Comparison of ENCODE assay signal across 12 mouse cellular contexts in genomic region chr1:178611512-178611911, GRCm38 (mm10).
"Had no signal": no experiment of that assay in that cellular context is flagged by ENCODE, and none has a peak within 500 bp of the region (broad histone marks: within the 10 kb centered on the region; RNA-seq: fewer than 3 reads in every experiment).

No protein-coding gene starts in this region.

- H3K36me3 ChIP-seq: kidney, embryonic 15.5 days; limb, embryonic 13.5 days; neural tube, embryonic 15.5 days had no signal

- H3K4me3 ChIP-seq: kidney, embryonic 15.5 days; limb, embryonic 13.5 days; neural tube, embryonic 15.5 days had no signal

- H3K4me2 ChIP-seq: kidney, embryonic 15.5 days; limb, embryonic 13.5 days; neural tube, embryonic 15.5 days had no signal

- H3K9me3 ChIP-seq: kidney, embryonic 15.5 days; limb, embryonic 13.5 days; neural tube, embryonic 15.5 days had no signal

- DNase-seq: kidney, adult 18-20 months; kidney, postnatal 14 days; layer of hippocampus, adult 9-11 months; lung, adult 18-20 months; lung, postnatal 36 days; right cerebral cortex, adult 18-20 months; right cerebral cortex, postnatal 25 days; thymus, postnatal 36 days had no signal

- H3K27ac ChIP-seq: kidney, embryonic 15.5 days; limb, embryonic 13.5 days; liver, embryonic 14.5 days; neural tube, embryonic 15.5 days had no signal

- H3K9ac ChIP-seq: kidney, embryonic 15.5 days; limb, embryonic 13.5 days; liver, embryonic 14.5 days; neural tube, embryonic 15.5 days had no signal

- H3K27me3 ChIP-seq: kidney, embryonic 15.5 days; limb, embryonic 13.5 days; neural tube, embryonic 15.5 days had no signal
